Mouse (Mus musculus): Measurements from ENCODE around the gene Tbx6.

DNA sequence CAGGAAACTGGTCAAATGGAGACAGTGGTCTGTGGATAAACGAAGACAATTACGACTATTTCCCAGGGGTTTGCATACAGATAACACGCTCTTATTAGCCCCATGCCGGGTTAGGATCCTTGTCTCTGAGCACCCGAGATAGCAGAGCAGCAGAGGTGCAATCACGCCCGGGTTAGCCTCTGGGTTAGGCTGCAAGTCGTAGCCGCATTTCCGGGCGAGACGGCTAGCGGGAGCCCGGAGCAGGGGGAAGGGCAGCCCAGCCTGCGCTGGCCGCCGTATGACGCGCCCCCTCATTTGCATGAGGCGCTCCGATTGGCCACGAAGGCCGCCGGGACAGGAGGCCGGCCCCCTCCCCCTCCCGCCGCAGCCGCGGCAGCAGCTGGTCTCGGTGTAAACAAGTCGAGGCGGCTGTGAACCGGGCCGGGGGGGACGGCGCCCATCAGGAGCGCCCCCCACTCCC is 4.7 kb upstream of the Tbx6 start, which contains the start of gene Ypel3:
- TF ChIP-seq EP300 (IDR thresholded peaks at IDR 0.05; ENCODE audit: insufficient read depth, low read depth, low read length) (no peak), CTCF (IDR thresholded peaks at IDR 0.05; ENCODE audit: low read depth, low read length) (no peak), POLR2A (IDR thresholded peaks at IDR 0.05; ENCODE audit: insufficient read depth, low read length) (peak; percentile 88)

Data from ES-Bruce4 (cell line).